Mouse (Mus musculus) lung, embryonic 14.5 days (tissue): ENCODE results near the gene Slfn9. TPM values are rescaled to one million over a fixed set of nuclear protein-coding genes. Genes with fewer than 3 reads are reported as not detected.
A peak's percentile ranks its signal among the peaks of the same experiment; 100 is the strongest.

Experiments
- ATAC-seq: fragments of 200-750 bp; cut with Nextera tagmentation; 2 replicates; pipeline ENCODE4 v1.8.0; 2017; ENCODE audit warnings: mild to moderate bottlenecking, moderate TSS enrichment, moderate library complexity; ENCODE audit not compliant: insufficient read depth
- DNase-seq: peaks from one replicate; pipeline ENCODE4 v3.0.0-alpha.2; 2015
- H3K27ac ChIP-seq: fragments of 300-500 bp; sonication (generic); 2 replicates; pipeline ENCODE4 v1.5.1; 2014; ENCODE audit warnings: low read depth, mild to moderate bottlenecking, moderate library complexity
- H3K27me3 ChIP-seq: fragments of 300-500 bp; sonication (generic); 2 replicates; pipeline ENCODE4 v1.6.1; 2014; ENCODE audit warnings: low read length, control low read depth; ENCODE audit not compliant: insufficient read depth
- H3K36me3 ChIP-seq: fragments of 300-500 bp; sonication (generic); 2 replicates; pipeline ENCODE4 v1.6.1; 2014; ENCODE audit warnings: control low read depth; ENCODE audit not compliant: insufficient read depth
- H3K4me1 ChIP-seq: fragments of 300-500 bp; sonication (generic); 2 replicates; pipeline ENCODE4 v1.6.1; 2014; ENCODE audit warnings: antibody characterized with exemption, control low read depth; ENCODE audit not compliant: insufficient read depth
- H3K4me2 ChIP-seq: fragments of 300-500 bp; sonication (generic); 2 replicates; pipeline ENCODE4 v1.6.1; 2014; ENCODE audit warnings: mild to moderate bottlenecking
- H3K4me3 ChIP-seq: fragments of 300-500 bp; sonication (generic); 2 replicates; pipeline ENCODE4 v1.5.1; 2014; ENCODE audit warnings: low read depth, low read length
- H3K9ac ChIP-seq: fragments of 300-500 bp; sonication (generic); 2 replicates; pipeline ENCODE4 v1.6.1; 2014
- H3K9me3 ChIP-seq: fragments of 300-500 bp; sonication (generic); 2 replicates; pipeline ENCODE4 v1.6.1; 2016; ENCODE audit warnings: low read depth, low read length, control low read depth
- CTCF ChIP-seq: IDR thresholded peaks from 2 replicates; pipeline ENCODE4 v1.5.1; 2016; ENCODE audit warnings: antibody characterized with exemption, low read depth
- WGBS: fragments of 180-500 bp; shearing (Covaris S2); extraction: QIAGEN DNeasy Blood & Tissue Kit; methylation state at CpG from one replicate; pipeline ENCODE4 v1.1.7; 2014; 5-methylcytosine and 5-hydroxymethylcytosine counted together
- polyA plus RNA-seq: library from polyadenylated mRNA; unstranded; fragments of >200 nt; fragmentation: Nextera tagmentation; extraction: Ambion mirVana; gene quantifications from 2 replicates; pipeline ENCODE4 v1.2.1, GENCODE M21; 2014

Gene Slfn9
- polyA plus RNA-seq, 1 experiment from 2014 or later: 34.4 TPM

DNA sequence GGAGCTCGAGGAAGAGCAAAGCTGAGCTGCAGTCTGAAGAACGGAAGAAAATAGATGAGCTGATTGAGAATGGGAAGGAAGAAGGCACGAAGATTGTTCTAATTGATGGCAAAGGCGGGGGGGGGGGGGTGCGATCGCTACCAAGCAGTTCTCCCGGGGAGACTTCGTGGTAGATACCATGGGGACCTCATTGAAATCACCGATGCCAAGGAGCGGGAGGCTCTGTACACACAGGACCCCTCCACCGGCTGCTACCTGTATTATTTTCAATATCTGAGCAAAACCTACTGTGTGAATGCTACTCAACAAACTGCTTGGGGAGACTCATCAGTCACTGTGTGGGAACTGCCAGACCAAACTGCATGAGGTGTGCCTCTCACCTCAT is 20.0 kb downstream of the Slfn9 start:
- 58% methylated on average over 11 of the region's 11 CpGs for whole genome bisulfite sequencing
- no peak for DNase-seq
- ATAC-seq: no peak
- Histone ChIP-seq H3K9me3 (no peaks in the 10 kb centered on the region), H3K9ac (no peak overlapping the region), H3K27me3 (no peaks in the 10 kb centered on the region), H3K4me2 (peak overlapping the region; percentile 58), H3K4me1 (no peaks in the 10 kb centered on the region), H3K36me3 (no peaks in the 10 kb centered on the region), H3K27ac (no peak overlapping the region), H3K4me3 (no peak overlapping the region)
- no peak for TF ChIP-seq CTCF

DNA sequence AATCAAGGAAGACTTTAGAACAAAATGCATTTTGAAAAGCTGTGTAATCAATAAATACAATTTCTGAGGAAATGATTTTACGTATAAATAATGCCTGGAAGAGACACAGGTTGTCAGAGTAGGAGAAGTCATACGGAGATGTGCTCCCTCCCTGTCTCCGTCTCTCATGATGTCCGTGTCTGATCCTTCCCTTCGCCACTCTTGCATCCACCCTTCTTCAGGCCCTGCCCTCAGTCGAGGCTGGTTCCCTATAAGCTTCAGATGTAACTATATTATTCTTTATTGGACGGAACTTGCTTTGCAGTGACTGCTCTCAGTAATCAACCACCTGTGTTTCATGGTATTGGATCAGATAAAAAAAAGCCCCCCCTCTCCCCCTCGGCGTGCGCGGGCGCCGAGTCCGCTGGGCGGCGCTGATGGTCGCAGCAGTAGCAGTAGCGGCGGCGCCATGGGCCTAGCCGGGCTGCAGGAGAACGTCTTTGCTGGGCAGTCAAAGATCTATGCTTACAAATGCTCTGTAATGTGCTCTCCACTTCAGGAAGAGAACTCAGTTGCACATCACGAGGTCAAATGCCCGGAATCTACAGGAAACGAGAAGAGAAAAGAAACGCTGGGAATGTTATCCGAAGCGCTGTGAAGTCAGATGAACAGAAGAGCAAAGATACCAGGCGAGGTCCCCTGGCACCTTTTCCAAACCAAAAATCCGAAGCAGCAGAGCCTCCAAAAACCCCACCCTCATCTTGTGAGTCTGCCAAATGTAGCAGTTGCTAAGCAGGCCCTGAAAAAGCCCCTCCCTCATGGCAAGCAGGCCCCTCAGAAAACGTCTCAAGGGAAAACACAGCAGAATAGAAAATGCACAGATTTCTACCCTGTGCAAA is 20.7 kb downstream of the Slfn9 start:
- Histone ChIP-seq H3K27me3 (no peaks in the 10 kb centered on the region), H3K4me1 (no peaks in the 10 kb centered on the region), H3K4me2 (peak overlapping the region; percentile 58), H3K36me3 (no peaks in the 10 kb centered on the region), H3K4me3 (peak overlapping the region; percentile 10), H3K9me3 (no peaks in the 10 kb centered on the region), H3K9ac (peak overlapping the region; percentile 11; the same call in 1 of the 2 replicates), H3K27ac (no peak overlapping the region)
- WGBS: 7% methylated on average over 31 of the region's 31 CpGs
- peak; percentile 55 for TF ChIP-seq CTCF
- ATAC-seq (peak; percentile 73; the same call in 1 of the 2 replicates), DNase-seq (peak; percentile 74)

DNA sequence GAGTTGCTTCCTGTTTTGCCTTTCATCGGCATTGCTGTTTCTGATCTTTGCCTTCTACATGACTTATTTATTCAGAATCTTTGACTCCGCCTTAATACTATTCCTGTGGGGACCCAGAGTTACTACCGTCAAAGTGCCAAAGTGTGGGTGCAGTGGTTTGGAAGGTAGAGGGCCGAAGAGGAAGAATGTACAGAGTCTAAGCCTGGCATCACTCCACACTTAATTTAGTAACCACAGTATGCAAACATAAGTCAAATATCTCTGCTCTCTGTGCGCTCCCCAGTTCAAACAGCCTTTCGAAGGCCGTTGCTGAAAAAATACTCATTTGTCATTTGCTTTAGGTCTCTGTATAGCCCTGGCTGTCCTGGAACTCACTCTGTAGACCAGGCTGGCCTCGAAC is 29.4 kb downstream of the Slfn9 start:
- Histone ChIP-seq H3K36me3 (no peaks in the 10 kb centered on the region), H3K27ac (no peak overlapping the region), H3K27me3 (no peaks in the 10 kb centered on the region), H3K4me1 (no peaks in the 10 kb centered on the region), H3K4me2 (no peak overlapping the region), H3K9me3 (no peaks in the 10 kb centered on the region), H3K9ac (no peak overlapping the region), H3K4me3 (no peak overlapping the region)
- ATAC-seq (no peak), DNase-seq (no peak)
- WGBS: 46% methylated on average over 8 of the region's 8 CpGs
- TF ChIP-seq CTCF: no peak

DNA sequence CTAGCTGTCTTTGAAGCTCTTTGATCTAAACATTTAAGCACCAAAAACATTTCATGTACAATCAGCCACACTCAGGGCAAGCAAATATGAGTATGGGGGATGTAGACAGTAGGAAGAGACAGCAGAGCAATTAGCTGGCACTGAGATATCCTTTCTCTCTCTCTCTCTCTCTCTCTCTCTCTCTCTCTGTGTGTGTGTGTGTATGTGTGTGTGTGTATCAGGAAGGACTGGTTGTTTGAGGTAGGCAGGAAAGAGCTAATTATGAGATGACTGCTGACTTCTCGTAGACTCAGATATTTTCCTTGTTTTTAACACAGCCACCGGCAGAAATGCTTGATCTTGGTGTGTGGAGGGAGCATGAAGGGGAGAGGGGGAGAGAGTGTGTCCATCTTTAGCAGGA is 29.9 kb downstream of the Slfn9 start:
- ATAC-seq (no peak), DNase-seq (no peak)
- Histone ChIP-seq H3K4me3 (no peak overlapping the region), H3K4me2 (no peak overlapping the region), H3K27ac (no peak overlapping the region), H3K36me3 (no peaks in the 10 kb centered on the region), H3K9me3 (no peaks in the 10 kb centered on the region), H3K9ac (no peak overlapping the region), H3K4me1 (no peaks in the 10 kb centered on the region), H3K27me3 (no peaks in the 10 kb centered on the region)
- WGBS: 27% methylated on average over 2 of the region's 2 CpGs
- no peak for TF ChIP-seq CTCF

DNA sequence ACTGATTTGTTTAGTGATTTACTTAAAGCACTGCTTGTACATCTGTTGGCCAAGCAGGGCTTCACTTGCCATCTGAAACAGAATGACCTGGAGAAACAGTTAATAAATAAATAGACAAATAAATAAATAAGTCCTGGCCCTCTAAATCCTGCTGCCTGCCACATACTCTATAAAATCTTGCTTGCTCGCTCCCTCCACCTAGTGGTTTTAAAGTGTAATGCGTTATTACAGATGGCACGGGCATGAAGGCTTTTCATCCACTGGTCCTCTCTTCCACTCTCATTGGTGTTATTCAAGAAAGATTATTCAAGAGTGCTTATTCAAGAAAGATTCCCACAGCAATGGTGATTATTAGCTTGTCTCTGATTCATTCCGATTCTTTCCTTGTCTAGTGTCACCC is 32.0 kb downstream of the Slfn9 start:
- no peaks in the 10 kb centered on the region for H3K36me3 ChIP-seq
- H3K27me3 ChIP-seq: no peaks in the 10 kb centered on the region
- DNase-seq (peak; percentile 71), ATAC-seq (no peak)
- H3K4me2 ChIP-seq: no peak overlapping the region
- peak; percentile 82 for TF ChIP-seq CTCF
- no peak overlapping the region for H3K9ac ChIP-seq
- H3K27ac ChIP-seq: no peak overlapping the region
- 14% methylated on average over 4 of the region's 4 CpGs for WGBS
- H3K9me3 ChIP-seq: no peaks in the 10 kb centered on the region
- no peak overlapping the region for H3K4me3 ChIP-seq
- no peaks in the 10 kb centered on the region for H3K4me1 ChIP-seq

DNA sequence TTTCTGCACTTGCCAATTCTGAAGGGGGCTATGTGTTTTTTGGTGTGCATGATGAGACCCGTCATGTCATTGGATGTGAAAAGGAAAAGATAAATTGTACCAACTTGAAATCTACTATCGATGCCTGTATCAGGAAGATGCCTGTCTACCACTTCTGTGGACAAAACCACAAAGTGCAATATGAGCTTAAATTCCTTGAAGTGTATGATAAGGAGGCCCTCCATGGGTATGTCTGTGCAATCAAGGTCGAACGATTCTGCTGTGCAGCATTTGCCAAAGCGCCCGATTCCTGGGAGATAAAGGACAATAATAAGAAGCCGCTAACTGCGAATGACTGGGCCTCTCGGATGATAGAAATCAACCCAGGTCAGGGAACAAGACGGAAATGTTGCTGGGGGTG is 34.7 kb downstream of the Slfn9 start:
- ATAC-seq (no peak), DNase-seq (no peak)
- Histone ChIP-seq H3K27ac (no peak overlapping the region), H3K4me2 (no peak overlapping the region), H3K27me3 (peaks cover 12% of the 10 kb centered on the region), H3K9me3 (no peaks in the 10 kb centered on the region), H3K4me3 (no peak overlapping the region), H3K4me1 (no peaks in the 10 kb centered on the region), H3K9ac (no peak overlapping the region), H3K36me3 (no peaks in the 10 kb centered on the region)
- WGBS: 60% methylated on average over 10 of the region's 10 CpGs
- no peak for TF ChIP-seq CTCF

DNA sequence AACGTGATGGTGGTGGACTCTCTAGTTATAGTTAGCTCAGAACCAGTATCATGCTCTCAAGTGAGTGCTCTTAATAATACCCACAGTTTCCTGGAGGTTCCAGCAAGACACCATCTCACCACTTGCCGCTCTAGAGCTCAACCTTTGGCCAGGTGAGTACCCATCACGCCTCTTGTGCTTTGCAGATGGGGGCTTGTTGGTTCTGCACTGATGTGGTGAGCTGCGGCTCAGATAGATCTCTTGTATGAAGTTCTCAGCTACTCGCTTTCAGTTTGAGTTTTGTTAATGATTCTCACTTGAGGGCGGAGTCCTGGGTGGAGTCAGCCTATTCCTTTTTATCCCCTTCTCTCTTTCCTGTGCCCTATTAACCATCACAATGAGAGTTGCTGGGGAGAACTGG is 37.0 kb downstream of the Slfn9 start:
- ATAC-seq (no peak), DNase-seq (no peak)
- Histone ChIP-seq H3K9ac (no peak overlapping the region), H3K36me3 (no peaks in the 10 kb centered on the region), H3K4me2 (no peak overlapping the region), H3K4me1 (no peaks in the 10 kb centered on the region), H3K27ac (no peak overlapping the region), H3K27me3 (peaks cover 30% of the 10 kb centered on the region), H3K4me3 (no peak overlapping the region), H3K9me3 (no peaks in the 10 kb centered on the region)
- 66% methylated on average over 6 of the region's 6 CpGs for WGBS
- no peak for TF ChIP-seq CTCF
